Mouse (Mus musculus): ENCODE measurements around the gene Cep162.
A peak's percentile ranks its signal among the peaks of the same experiment; 100 is the strongest.

Gene Cep162

GRCm38 (mm10) chr9:87152641-87153325 lies 102.6 kb downstream of the Cep162 start:
- DNase-seq, result no peak

DNA sequence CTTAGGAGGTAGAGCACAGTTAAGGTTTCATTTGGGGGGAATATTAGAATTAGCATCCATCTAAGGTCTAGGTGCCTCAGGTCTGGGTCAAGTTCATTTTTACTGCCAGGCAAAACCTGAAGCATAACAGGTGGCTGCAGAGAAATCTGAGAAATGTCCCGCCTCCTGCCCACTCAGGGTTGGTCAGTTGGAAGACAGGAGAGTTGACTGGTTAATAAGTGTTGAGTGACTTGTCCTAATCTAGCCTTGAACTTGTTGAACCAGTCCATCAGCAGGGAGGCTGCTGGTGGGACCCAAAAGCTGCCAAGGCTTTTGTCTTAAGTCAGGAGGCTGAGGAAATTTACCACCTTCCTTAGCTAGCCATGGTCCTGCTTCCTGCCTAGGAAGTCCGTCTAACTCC lies 107.4 kb downstream of the Cep162 start:
- DNase-seq, result no peak

- DNase-seq, result no peak
Observed at GRCm38 (mm10) chr9:87146400-87146799, 108.9 kb downstream of the Cep162 start.

- no peak for DNase-seq
Observed at GRCm38 (mm10) chr9:87145671-87146070, 109.7 kb downstream of the Cep162 start.

GRCm38 (mm10) chr9:87145180-87145579 lies 110.2 kb downstream of the Cep162 start:
- DNase-seq, result no peak

DNA sequence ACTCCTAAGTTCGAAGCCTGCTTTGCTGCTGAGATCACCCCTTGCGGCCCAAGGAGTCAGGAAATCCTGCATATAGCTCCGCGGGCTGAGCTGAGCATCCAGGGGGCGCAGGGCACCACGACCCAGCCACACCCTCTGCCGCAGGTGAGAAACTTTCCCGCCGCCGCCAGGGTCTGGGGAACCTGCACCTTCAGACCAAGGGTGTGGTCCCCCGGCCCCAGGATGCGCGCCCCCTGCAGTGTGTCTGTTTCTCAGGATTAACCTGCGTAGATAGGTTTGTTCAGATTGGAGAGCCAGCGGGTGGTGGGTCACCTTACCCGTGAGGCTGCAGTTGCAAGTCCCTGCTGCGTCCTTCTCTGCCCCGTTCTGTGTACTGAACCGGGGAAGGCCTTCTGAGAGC lies 110.8 kb downstream of the Cep162 start:
- no peak for DNase-seq

DNA sequence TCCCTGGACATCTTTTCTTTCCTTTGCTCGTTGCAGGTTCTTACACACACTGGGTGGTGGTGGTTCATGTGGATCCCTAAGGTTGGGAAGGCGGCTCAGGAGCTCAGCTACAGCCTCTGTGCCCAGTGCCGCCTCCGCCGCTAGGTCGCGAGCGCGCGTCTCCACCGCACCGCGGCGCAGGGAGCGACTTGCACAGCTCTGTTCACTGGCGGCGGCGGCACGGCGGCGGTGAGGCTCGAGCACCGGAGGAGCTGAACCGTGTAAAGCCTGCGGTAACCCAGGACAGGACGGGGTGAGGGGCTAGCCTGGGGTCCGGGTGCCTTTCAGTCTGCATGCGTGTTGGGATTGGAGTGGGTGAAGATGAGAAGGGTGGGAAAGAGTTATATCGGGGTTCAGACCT lies 111.2 kb downstream of the Cep162 start, which contains the start of gene Mrap2:
Gene Mrap2, plus strand, starts transcription at position 201 of the 400 bp plus-strand sequence.
- DNase-seq, result peak; percentile 39

DNA sequence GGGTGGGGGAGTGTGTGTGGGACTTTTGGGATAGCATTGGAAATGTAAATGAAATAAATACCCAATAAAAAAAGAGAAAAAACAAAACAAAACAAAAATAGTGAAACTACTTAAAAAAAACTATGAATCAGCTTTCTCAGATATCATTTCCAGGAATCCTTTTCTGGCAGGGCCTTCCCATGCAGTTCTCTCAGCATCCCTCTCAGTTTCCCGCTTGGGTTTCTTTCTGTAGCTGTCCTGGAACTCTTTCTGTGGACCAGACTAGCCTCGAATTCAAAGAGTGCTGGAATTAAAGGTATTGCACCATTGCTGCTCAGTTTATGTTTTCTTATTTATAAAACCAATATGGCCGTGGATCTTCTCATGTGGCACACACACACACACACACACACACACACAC lies 112.3 kb downstream of the Cep162 start:
- DNase-seq, result no peak

Measured in layer of hippocampus, adult 9-11 months (tissue).